Comparison of ENCODE assay signal across 8 mouse cellular contexts in genomic region chr6:54972111-54972928, GRCm38 (mm10). TPM values are rescaled to one million over a fixed set of nuclear protein-coding genes. Genes with fewer than 3 reads are reported as not detected.
DNase-seq lines count a peak whose midpoint lies in the region; ATAC-seq and TF ChIP-seq lines count a peak whose summit lies in the region.

Nod1 (minus strand) TSS chr6:54972612.

- WGBS in hindbrain, postnatal 0 days, result 1% methylated on average over 52 of the region's 53 CpGs
- 3% methylated on average over 53 of the region's 53 CpGs for WGBS in macrophage (ENCODE audit: missing documents)

- in situ Hi-C loops in Patski (cut with MboI; ENCODE audit: low pct_unique_long_range_greater_than_20kb), result no loop called here

- TF ChIP-seq CTCF in Patski (IDR thresholded peaks at IDR 0.05), result no peak
- no peak for TF ChIP-seq CTCF in cortical plate, adult 2 months (IDR thresholded peaks at IDR 0.05; ENCODE audit: extremely low read depth, insufficient read depth, low read length)
- no peak for TF ChIP-seq CTCF in hindbrain, postnatal 0 days (IDR thresholded peaks at IDR 0.05; ENCODE audit: low read depth)

- peaks cover 48% of the 10 kb centered on the region; the same call in 1 of the 2 replicates for H3K79me2 ChIP-seq in macrophage (ENCODE audit: inconsistent target)

- no peak for TF ChIP-seq POLR2A in cortical plate, adult 2 months (IDR thresholded peaks at IDR 0.05; ENCODE audit: extremely low read depth, insufficient read depth, low read length)

- POLR2A ChIA-PET in Patski (lab: Charles Lee), result interaction anchor here (0.7 to 0.9 kb wide), 2 partner anchors 20 to 155 kb away, joined by 3 read pairs; no protein-coding TSS in a partner anchor

- H3K27me3 ChIP-seq in Patski, result no peaks in the 10 kb centered on the region
- no peaks in the 10 kb centered on the region for H3K27me3 ChIP-seq in hindbrain, postnatal 0 days (ENCODE audit: insufficient read depth, low read length)

- ATAC-seq in Patski, result peak; percentile 93
- ATAC-seq in hindbrain, postnatal 0 days, result peak; percentile 89

- peak within 1 kb of the TSS; percentile 49 for H3K4me3 ChIP-seq in cortical plate, adult 2 months (ENCODE audit: insufficient read depth, low read length)
- peak within 1 kb of the TSS; percentile 63 for H3K4me3 ChIP-seq in hindbrain, postnatal 0 days (ENCODE audit: low read length)
- H3K4me3 ChIP-seq in macrophage (ENCODE audit: inconsistent target), result peak within 1 kb of the TSS; percentile 47

- no peaks in the 10 kb centered on the region for H3K4me1 ChIP-seq in cortical plate, adult 2 months (ENCODE audit: control insufficient read depth, insufficient read depth, low read length)
- H3K4me1 ChIP-seq in hindbrain, postnatal 0 days (ENCODE audit: insufficient read depth, low read length), result no peaks in the 10 kb centered on the region

- no peaks in the 10 kb centered on the region for H3K36me3 ChIP-seq in hindbrain, postnatal 0 days (ENCODE audit: insufficient read depth, low read length)
- H3K36me3 ChIP-seq in macrophage (ENCODE audit: inconsistent target), result no peaks in the 10 kb centered on the region

- CTCF ChIA-PET in Patski (lab: Charles Lee), result interaction anchor here (2.6 to 3.0 kb wide), 2 partner anchors 13 to 19 kb away, joined by 9 to 21 read pairs; partner anchors contain the start of gene Ggct

- H3K27ac ChIP-seq in cortical plate, adult 2 months (ENCODE audit: insufficient read depth, low read length), result peak within 1 kb of the TSS; percentile 24; the same call in 1 of the 2 replicates
- H3K27ac ChIP-seq in hindbrain, postnatal 0 days, result peak within 1 kb of the TSS; percentile 62
- H3K27ac ChIP-seq in macrophage, result peak within 1 kb of the TSS; percentile 50

- H3K4me2 ChIP-seq in hindbrain, postnatal 0 days (ENCODE audit: low read depth, low read length), result peak within 1 kb of the TSS; percentile 92

- DNase-seq in Patski (ENCODE audit: low read depth, low spot score), result peak; percentile 3
- DNase-seq in gastrocnemius, postnatal 10 days, result peak; percentile 85
- peak; percentile 63 for DNase-seq in hindbrain, postnatal 0 days (ENCODE audit: low spot score)
- DNase-seq in left cerebral cortex, adult 18-20 months (ENCODE audit: low spot score in 2 of 2), result peak; percentile 44 to 47
- DNase-seq in right cerebral cortex, adult 18-20 months, result peak; percentile 72
- DNase-seq in urinary bladder, adult 2 months (ENCODE audit: low spot score), result peak; percentile 72

- no peaks in the 10 kb centered on the region for H3K9me3 ChIP-seq in hindbrain, postnatal 0 days (ENCODE audit: low read length)

- H3K9ac ChIP-seq in hindbrain, postnatal 0 days (replicated peaks; ENCODE audit: low read length), result peak within 1 kb of the TSS; percentile 63

RNA-seq across cellular contexts. Expression of gene Nod1, which starts in this region (rescaled TPM):
- 6.3 TPM for polyA plus RNA-seq in Patski (2021)
- polyA plus RNA-seq in cortical plate, adult 2 months (2012; rRNA removed), result 6.0 and 6.4 TPM in 2 replicates
- 1 to 10 TPM; 7.0 to 7.6 TPM for total RNA-seq in gastrocnemius, postnatal 10 days (2021)
- 3.5 and 4.8 TPM in 2 replicates for total RNA-seq in hindbrain, postnatal 0 days (2014; rRNA removed)
- polyA plus RNA-seq in hindbrain, postnatal 0 days (2015; fragmentation: Nextera tagmentation; extraction: Ambion mirVana), result 1.7 and 1.9 TPM in 2 replicates
- total RNA-seq in left cerebral cortex, adult 18-20 months (2021), result 1 to 10 TPM; 2.6 to 4.3 TPM
- total RNA-seq in macrophage (2018; cell fraction: chromatin; rRNA removed), result 100 to 1,000 TPM in 18 of 26 experiments, 10 to 100 TPM in 8; 41.2 to 494 (median 195) TPM
- 10 to 100 TPM; 15.7 to 74.6 (median 43.9) TPM for total RNA-seq in macrophage (2018; cell fraction: cytosol; rRNA removed)
- 100 to 1,000 TPM in 16 of 26 experiments, 10 to 100 TPM in 10; 34.5 to 340 (median 125) TPM for total RNA-seq in macrophage (2018; cell fraction: nucleus; rRNA removed)
- polyA plus RNA-seq in macrophage (2018), result 9.6 to 26.9 TPM (median 17.4 TPM) in 3 replicates
- polyA plus RNA-seq in urinary bladder, adult 2 months (2012; rRNA removed), result 22.1 and 23.4 TPM in 2 replicates

Comparison
In these comparisons a context has a peak if more than half of its experiments do, and no peak if none do; other contexts are left out.
1. Peak in every context shown above with its lines: DNase-seq, ATAC-seq, H3K4me3 ChIP-seq and H3K27ac ChIP-seq.
2. DNase-seq: peak in every context shown above with its lines; median percentile 85 in gastrocnemius, postnatal 10 days; 72 in right cerebral cortex, adult 18-20 months; 72 in urinary bladder, adult 2 months; 63 in hindbrain, postnatal 0 days; 46 in left cerebral cortex, adult 18-20 months; 3 in Patski.